Mouse (Mus musculus) CH12.LX (cell line): Measurements from ENCODE around the gene Rims1.

Experiments used
- CTCF ChIP-seq, 2 experiments: IDR thresholded peaks in 1 of 2; conservative IDR thresholded peaks in 1 of 2; 2 replicates each; pipeline ENCODE4 v1.5.1; 2011 to 2012; ENCODE audit warnings: low read depth in 2 of 2, low read length in 2 of 2, improper control_type of control experiment in 1 of 2, inconsistent platforms in 1 of 2, mild to moderate bottlenecking in 1 of 2, moderate library complexity in 1 of 2
- ETS1 ChIP-seq: conservative IDR thresholded peaks from 2 replicates; pipeline ENCODE4 v1.6.1; 2012; ENCODE audit warnings: low read depth, mild to moderate bottlenecking, inconsistent platforms, low read length, improper control_type of control experiment, moderate library complexity
- MEF2A ChIP-seq: IDR thresholded peaks from 2 replicates; pipeline ENCODE4 v1.6.1; 2014; ENCODE audit warnings: low read depth, mild to moderate bottlenecking, inconsistent platforms, low read length, improper control_type of control experiment, borderline replicate concordance
- POLR2A ChIP-seq: IDR thresholded peaks from 2 replicates; pipeline ENCODE4 v1.6.1; 2011; ENCODE audit warnings: low read depth, mild to moderate bottlenecking, improper control_type of control experiment, low read length
- TCF12 ChIP-seq: IDR thresholded peaks from 2 replicates; pipeline ENCODE4 v1.6.1; 2014; ENCODE audit warnings: low read depth, mild to moderate bottlenecking, inconsistent platforms, low read length, improper control_type of control experiment
- USF2 ChIP-seq: conservative IDR thresholded peaks from 2 replicates; pipeline ENCODE4 v1.6.1; 2011; ENCODE audit warnings: low read depth, low read length, improper control_type of control experiment
- ZC3H11A ChIP-seq: IDR thresholded peaks from 2 replicates; pipeline ENCODE4 v1.6.1; 2012; ENCODE audit warnings: low read depth, mild to moderate bottlenecking, inconsistent platforms, low read length, improper control_type of control experiment

DNA sequence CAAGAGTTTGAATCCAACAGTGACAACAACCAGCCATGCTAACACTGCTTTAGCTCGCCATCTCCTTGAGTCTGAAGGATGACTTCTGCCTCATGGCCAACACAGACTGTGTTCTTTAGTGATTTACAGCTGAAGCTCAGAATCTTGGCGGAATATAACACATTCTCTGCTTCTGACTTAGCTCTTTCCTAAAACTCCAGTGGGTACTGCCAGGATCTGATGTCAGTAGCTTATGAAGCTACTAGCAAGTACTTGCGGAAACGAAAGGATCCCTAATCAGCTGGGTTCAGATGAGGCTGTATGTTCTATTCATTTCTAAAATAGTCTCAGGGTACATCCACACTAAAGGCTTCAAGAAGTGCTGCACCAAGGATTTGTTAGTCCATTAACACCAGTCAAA lies 290.7 kb downstream of the Rims1 start:
- TF ChIP-seq CTCF (conservative IDR thresholded peaks at IDR 0.05 in 1 of 2, IDR thresholded peaks at IDR 0.05 in 1 of 2; ENCODE audit: low read depth in 2 of 2, low read length in 2 of 2): no peak
- no peak for TF ChIP-seq ZC3H11A
- no peak for TF ChIP-seq POLR2A
- no peak for TF ChIP-seq USF2
- TF ChIP-seq TCF12: no peak
- no peak for TF ChIP-seq ETS1
- TF ChIP-seq MEF2A: no peak
